Mouse (Mus musculus): ENCODE data around the gene Krtap9-5.

The Krtap9-5 gene

DNA sequence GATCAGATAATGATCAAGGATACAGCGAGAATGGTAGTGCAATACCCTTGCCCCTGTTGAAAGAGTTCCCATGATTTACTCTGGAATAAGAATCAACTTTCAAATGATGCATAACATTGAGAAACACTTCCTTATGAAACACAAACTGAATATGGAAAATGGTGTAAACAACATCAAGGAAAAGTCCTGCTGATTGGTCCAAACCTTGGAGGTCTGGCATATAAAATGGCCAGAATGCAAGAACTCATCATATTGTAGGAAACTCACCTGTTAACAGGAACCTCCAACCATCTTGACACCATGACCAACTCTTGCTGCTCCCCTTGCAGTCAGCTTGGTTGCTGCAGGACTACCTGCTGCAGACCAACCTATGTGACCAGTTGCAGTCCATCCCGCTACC is at the start of gene Krtap9-5:
TSS of gene Krtap9-5 (plus strand) at position 301 of the 400 bp plus-strand sequence.
- no peak for DNase-seq (ENCODE audit: low spot score in 2 of 2)

DNA sequence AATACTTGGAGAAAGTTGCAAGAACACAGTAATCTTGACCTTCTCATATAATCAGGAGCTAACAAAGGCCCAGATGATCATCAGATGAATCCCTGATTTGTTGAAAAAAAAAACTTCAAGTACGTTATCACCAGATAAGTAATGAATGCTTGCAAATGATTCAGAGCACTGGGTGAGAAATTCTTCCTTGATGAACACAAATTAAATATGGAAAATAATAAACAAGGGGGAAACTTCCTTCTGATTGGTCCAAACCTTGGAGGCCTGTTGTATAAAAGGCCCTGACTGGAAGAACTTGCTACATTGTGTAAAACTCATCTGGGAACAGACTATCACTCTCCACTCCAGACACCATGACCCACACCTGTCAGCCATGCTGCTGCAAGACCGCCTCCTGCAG is 40.7 kb upstream of the Krtap9-5 start, which contains the start of gene Krtap31-1:
TSS of gene Krtap31-1 (plus strand) at position 301 of the 400 bp plus-strand sequence.
- DNase-seq (ENCODE audit: low spot score in 2 of 2), result no peak

DNA sequence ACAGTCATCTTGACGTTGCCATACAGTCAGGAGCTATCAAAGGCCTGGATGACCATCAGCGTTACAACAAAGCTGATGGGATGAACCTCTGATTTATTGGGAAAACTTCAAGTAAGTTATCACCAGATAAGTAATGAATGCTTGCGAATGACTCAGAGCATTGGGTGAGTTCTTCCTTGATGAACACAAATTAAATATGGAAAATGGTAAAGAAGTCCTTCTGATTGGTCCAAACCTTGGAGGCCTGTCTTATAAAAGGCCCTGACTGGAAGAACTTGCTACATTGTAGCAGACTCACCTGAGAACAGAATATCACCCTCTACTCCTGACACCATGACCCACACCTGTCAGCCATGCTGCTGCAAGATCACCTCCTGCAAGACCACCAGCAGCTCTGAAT is 33.8 kb upstream of the Krtap9-5 start, which contains the start of gene Gm11565:
TSS of gene Gm11565 (plus strand) at position 301 of the 400 bp plus-strand sequence.
- DNase-seq (ENCODE audit: low spot score in 2 of 2), result no peak

DNA sequence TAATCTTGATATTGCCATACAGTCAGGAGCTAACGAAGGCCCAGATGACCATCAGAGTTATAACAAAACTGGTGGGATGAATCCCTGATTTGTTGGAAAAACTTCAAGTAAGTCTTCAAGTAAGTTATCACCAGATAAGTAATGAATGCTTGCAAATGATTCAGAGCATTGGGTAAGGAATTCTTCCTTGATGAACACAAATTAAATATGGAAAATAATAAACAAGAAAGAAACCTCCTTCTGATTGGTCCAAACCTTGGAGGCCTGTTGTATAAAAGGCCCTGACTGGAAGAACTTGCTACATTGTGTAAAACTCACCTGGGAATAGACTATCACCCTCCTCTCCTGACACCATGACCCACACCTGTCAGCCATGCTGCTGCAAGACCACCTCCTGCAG is 12.3 kb upstream of the Krtap9-5 start, which contains the start of gene Krtap31-2:
TSS of gene Krtap31-2 (plus strand) at position 301 of the 400 bp plus-strand sequence.
- DNase-seq (ENCODE audit: low spot score in 2 of 2), result no peak

DNA sequence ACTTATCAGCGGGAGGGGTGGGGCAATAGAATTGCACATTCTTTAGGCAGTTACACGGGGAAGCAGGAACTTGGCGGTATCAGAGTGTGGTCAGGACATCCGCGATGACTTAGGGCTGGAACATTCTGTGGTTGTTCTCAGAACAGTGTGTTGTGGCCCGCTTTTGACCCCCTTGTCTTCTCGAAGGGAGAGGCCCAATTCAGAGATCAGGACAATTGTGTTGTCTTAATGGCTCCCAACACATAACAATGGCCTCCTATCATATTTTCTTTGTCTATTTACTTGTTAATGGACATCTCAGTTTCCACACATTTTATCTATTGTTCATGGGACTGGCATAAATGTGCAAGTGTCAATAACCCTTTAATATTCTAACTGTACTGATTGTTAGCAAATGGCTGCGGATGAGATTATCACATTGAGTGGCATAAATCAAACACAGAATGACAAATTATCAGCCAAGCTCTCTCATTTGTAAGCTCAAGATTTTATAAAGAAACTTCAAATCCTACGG is 10.5 kb upstream of the Krtap9-5 start:
- no peak for DNase-seq (ENCODE audit: low spot score in 2 of 2)

DNA sequence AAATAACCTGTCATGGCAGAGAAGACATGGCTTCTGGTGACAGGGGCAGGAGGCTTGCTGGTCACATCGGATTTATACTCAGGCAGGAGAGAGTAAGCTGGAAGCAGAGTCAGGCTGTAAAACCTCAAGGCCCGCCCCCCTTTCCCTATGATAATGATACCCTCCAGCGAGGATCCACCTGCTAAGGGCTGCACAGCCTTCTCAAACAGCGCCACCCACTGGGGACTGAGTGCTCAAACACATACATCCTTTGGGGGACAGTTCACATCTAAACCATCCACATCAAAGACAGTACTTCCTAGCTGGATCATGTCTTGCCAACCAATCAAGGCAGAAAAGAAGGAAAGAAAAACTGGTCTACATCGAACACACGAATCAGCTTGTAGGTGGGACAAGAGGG is 15.9 kb downstream of the Krtap9-5 start:
- DNase-seq (ENCODE audit: low spot score in 2 of 2), result no peak

DNA sequence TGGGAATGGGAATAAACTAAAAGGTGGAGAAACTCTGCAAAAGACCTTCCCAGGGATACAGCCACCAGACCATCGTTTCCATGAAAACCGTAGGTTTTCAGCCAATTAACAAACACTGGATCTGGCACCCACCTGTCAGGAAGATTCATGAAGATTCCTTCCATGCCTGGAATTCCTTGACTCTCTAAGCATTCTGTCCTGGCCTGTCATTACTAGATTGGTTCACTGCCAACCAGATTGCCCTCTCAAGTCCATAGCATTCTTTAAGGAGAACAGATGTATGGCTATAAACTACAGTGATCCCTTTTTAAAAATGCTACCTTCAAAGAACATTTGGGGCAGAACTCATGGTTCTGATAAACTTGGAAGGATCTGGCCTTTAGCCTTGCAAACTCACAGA is 17.7 kb downstream of the Krtap9-5 start:
- no peak for DNase-seq (ENCODE audit: low spot score in 2 of 2)

DNA sequence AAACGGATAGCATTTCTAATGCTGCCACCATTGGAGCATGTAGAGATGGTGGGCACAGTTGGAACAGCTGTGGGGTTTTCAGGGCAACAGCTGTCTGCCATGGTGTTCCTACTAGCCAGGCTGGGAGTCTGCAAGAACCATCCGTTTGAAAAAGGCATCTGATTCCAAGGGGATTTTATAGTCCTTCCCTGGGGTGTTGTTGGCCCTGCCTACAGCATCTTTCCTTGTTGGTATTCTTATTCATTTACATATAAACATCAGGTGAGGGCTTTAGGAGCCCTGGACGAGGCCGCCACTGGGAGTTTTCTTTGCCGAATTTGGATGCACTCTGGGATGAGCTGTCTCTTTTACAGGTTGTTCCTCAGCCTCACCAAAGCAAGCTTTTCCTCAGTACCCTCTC is 30.7 kb downstream of the Krtap9-5 start, which contains the start of gene Krtap29-1:
TSS of gene Krtap29-1 (minus strand) at position 101 of the 400 bp plus-strand sequence.
- no peak for DNase-seq (ENCODE audit: low spot score in 2 of 2)

DNA sequence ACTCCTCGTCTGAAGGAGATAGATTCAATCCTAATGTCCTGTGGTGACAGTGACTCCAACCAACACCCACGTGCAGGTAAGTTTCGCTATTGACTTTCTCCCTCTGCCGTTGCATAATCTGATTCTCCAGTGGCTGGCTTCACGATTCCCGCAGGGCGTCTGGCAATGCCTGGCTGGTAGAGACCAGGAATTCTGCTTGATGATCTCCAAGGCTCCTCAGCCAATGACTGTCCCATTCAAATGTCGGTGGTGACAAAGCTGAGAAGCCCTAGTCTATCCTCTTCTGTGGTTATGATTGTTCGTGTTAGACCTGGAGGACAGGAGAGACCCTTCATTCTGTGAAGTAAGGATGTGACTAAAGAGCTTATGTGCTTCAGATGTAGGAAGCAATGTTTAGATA is 34.5 kb downstream of the Krtap9-5 start:
- no peak for DNase-seq (ENCODE audit: low spot score in 2 of 2)

DNA sequence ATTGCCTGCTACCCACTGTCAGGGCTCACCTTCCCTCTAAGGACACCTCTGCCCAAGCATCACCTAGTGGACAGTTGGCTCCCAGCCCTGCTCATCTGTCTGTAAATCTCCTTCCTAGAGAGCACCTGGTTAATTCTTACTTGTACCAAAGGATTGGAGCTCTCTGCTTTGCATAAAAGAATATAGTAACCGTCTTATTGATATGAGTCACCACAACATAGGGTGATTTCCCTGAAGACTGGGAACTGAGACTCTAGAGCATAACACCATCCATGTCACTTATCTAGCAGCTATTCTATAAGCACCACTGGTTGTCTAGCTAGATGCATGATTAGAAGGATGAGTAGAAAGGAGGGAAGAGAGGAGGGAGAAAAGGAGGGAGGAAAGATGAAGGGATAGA is 35.2 kb downstream of the Krtap9-5 start:
- no peak for DNase-seq (ENCODE audit: low spot score in 2 of 2)

DNA sequence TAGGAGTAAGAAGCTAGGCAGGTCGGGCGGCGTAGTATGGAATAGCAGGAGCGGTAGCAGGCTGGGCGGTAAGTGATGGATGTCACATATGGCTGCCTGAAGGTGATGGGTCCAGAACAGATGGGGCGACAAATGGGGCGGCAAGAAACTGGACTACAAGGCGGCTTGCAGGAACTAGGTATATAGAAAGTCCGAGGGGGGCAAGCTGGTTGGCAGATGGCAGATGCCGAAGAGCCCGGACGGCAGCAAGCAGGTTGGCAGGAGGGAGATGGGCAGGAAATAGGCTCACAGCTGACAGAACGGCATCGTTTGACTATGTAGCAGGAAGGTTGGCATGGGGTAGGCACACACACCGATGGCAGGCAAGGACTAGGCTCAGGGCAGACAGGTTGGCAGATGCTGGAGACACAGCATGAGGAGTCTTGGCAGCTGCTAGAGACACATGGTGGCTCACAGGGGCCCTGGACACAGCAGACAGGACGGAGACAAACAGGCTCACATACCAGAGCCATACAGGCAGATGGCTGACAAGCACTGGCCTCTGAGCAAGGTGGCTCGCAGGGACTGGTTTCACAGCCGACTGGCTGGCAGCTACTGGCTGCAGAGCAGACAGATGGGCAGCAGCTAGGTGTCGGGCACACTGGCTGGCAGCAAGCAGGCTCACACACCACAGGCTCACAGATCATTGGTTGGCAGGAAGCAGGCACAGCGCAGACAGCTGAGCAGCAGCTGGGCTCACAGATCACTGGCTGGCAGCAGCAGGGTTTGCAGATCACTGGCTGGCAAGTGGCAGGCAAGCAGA is 37.2 kb downstream of the Krtap9-5 start:
- no peak for DNase-seq (ENCODE audit: low spot score in 2 of 2)

DNA sequence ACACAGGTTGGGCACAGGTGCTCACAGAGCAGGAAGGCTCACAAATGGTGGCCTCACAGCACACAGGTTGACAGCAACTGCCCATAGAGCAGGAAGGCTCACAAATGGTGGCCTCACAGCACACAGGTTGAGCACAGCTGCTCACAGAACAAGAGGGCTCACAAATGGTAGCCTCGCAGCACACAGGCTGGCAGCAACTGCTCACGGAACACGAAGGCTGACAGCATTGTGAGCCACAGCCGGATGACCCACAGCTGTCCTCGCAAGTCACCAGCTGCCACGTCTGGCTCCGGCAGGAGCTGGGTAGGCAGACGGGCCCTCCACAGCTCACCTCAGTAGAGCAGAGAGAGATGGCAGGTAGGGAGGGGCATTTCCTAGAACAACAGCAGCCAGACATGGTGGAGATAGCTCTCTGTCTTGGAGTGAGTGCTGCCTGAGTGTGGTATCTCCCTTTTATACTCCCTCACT is 37.9 kb downstream of the Krtap9-5 start, which contains the start of gene Krtap16-1:
TSS of gene Krtap16-1 (minus strand) at position 418 of the 468 bp plus-strand sequence.
- no peak for DNase-seq (ENCODE audit: low spot score in 2 of 2)

DNA sequence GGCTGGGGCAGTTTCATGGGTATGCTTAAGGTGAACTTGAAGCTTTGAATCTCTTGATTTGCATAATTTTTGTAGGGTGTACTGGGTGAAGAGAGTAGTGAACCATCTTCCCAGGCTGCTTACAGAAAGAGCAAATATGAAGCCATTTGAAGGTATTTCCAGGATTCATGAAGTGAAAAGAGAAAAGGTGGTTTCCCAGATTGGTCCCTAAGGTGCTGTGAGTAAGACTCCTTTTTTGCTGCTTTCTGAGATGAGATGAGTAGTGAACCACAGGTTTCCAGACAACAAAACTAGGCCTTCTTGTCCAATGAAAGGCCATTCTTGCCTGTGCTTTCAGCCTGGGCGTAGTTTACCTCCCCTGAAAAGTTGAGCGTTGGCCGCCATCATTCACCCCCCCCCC is 40.3 kb downstream of the Krtap9-5 start:
- DNase-seq (ENCODE audit: low spot score in 2 of 2), result no peak

DNA sequence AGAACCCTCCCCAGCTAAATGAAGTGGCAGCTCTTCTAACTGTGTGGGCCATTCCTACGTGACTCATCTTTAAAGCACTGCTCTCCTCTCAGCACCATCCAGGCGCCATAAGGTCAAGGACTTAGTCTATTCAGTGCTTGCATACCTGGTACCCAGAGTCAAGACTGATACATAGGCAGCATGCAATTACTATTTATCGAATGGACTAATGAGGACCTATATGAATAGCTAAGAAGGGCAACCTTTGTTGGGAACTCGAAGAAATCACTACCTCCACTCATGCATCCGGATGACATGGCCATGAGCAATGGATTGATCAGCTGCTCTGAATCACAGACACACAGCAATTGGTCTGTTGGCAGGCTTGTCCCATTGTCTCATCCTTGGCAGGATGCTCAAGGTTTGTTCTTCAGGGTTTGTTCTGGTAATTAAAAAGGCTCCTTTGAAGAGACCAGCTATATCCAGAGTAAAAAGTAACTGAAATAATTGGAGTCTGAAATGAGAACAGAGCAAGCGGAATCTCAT is 41.7 kb downstream of the Krtap9-5 start:
- no peak for DNase-seq (ENCODE audit: low spot score in 2 of 2)

DNA sequence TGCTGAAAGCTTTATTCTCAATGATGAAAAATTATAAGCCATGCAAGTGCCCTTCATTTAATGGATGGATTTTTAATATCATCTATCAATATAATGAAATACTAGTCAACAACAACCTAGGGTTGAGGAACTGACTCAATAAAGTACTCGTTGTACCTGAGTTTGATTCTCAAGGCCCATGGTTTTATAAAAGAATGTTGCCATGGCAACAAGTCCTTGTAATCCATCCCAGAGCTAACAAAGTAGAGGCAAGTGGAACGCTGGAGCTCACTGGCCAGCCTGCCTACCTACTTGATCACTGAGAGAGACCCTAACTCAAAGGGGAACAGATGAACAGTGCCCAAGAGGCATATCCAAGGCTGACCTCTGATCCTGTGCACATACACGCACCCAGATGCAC is 42.3 kb downstream of the Krtap9-5 start:
- no peak for DNase-seq (ENCODE audit: low spot score in 2 of 2)

DNA sequence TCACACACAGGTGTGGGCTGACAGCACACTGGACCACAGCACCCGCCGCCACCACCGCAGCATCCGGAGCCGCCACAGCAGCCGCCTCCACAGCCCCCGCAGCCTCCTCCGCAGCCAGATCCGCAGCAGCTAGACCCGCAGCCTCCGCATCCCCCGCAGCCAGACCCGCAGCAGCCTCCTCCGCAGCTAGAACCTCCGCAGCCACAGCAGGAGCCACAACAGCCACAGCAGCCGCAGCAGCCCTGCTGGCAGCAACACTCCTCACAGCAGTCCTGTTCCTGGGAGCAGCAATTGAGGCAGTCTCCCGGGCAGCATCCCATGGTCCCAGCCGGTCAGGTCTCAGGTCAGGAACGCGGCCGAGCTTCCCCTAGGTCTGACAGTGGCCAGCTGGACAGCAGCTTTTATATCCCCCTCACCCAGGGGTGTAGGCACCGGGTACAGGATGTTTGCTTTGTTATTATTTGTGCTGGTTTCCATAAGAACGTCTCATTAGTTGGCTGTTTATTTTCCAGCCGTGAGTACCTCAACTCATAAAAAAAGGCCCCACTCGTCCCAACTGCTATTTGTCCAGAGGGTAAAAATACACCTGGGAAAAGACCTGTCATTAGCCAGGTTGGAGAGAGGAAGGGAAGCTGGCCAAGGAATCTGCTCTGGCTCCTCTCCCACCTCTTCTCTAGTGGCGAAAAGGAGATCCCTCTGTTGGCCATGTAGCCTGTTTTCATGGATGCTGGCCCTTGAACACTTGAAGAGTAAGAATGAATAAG is 45.5 kb downstream of the Krtap9-5 start, which contains the start of gene Krtap17-1:
TSS of gene Krtap17-1 (minus strand) at position 375 of the 764 bp plus-strand sequence.
- DNase-seq (ENCODE audit: low spot score in 2 of 2), result no peak

DNA sequence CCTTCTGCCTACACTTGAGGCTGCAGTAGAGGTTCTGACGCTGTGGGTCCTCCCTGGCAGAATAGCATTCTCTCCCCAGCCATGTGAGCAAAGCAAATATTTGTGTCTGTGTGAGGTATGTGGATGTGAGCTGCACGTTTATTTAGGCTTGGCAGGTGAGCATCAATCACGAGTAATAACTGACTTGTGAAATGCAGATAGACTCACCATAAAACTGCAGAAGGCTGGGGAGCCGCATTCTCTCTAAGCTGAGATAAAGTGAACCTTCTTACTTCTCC is 46.0 kb downstream of the Krtap9-5 start:
- no peak for DNase-seq (ENCODE audit: low spot score in 2 of 2)

DNA sequence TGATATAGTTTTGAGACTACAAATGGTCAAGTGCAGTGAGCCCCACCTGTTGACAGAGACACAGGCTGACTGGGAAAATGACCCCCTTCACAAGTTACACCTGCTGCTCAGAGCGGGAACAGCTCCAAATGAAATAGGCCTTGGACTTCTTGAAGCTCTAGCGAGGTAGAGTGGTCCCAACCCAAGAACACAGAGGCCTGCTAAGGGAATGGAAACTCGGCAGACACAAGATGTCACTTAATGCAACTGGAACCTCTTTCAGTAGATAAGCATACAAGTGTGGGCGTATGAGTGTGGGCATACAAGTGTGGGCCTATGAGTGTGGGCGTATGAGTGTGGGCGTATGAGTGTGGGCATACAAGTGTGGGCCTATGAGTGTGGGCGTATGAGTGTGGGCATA is 50.8 kb downstream of the Krtap9-5 start:
- no peak for DNase-seq (ENCODE audit: low spot score in 2 of 2)
